Mouse (Mus musculus) kidney, adult 18-20 months (tissue): ENCODE data around the gene Mei1.

Experiments
- DNase-seq: peaks from one replicate; pipeline ENCODE4 v3.0.0; 2021

Mei1 gene

GRCm38 (mm10) chr15:82152435-82152834 lies 82.6 kb downstream of the Mei1 start:
- DNase-seq, result no peak

GRCm38 (mm10) chr15:82156298-82156697 lies 86.5 kb downstream of the Mei1 start:
- no peak for DNase-seq

GRCm38 (mm10) chr15:82156902-82157301 lies 87.1 kb downstream of the Mei1 start:
- no peak for DNase-seq

- no peak for DNase-seq
Observed at GRCm38 (mm10) chr15:82158243-82159035, 88.6 kb downstream of the Mei1 start.

- no peak for DNase-seq
Observed at GRCm38 (mm10) chr15:82159471-82159870, 89.7 kb downstream of the Mei1 start.

GRCm38 (mm10) chr15:82160731-82161640 lies 91.2 kb downstream of the Mei1 start:
- DNase-seq, result no peak

- no peak for DNase-seq
Observed at GRCm38 (mm10) chr15:82161965-82162600, 92.3 kb downstream of the Mei1 start.

- no peak for DNase-seq
Observed at GRCm38 (mm10) chr15:82163356-82164060, 93.7 kb downstream of the Mei1 start.

- no peak for DNase-seq
Observed at GRCm38 (mm10) chr15:82164061-82164399, 94.2 kb downstream of the Mei1 start.

- DNase-seq, result no peak
Observed at GRCm38 (mm10) chr15:82164496-82164895, 94.7 kb downstream of the Mei1 start.

GRCm38 (mm10) chr15:82165332-82166239 lies 95.8 kb downstream of the Mei1 start:
- DNase-seq, result peak; percentile 84

GRCm38 (mm10) chr15:82166240-82167100 lies 96.7 kb downstream of the Mei1 start:
- peak; percentile 64 for DNase-seq

- peak; percentile 55 for DNase-seq
Observed at GRCm38 (mm10) chr15:82167201-82168168, 97.7 kb downstream of the Mei1 start.

- DNase-seq, result no peak
Observed at GRCm38 (mm10) chr15:82169671-82170070, 99.9 kb downstream of the Mei1 start.

- no peak for DNase-seq
Observed at GRCm38 (mm10) chr15:82170437-82171377, 100.9 kb downstream of the Mei1 start.

- no peak for DNase-seq
Observed at GRCm38 (mm10) chr15:82172648-82173047, 102.9 kb downstream of the Mei1 start.

- DNase-seq, result no peak
Observed at GRCm38 (mm10) chr15:82175091-82175490, 105.3 kb downstream of the Mei1 start.
